Mouse (Mus musculus): ENCODE results near the gene Lin7a. TPM values are rescaled to one million over a fixed set of nuclear protein-coding genes. Genes with fewer than 3 reads are reported as not detected.

The Lin7a gene
- not detected in 2 replicates for polyA plus RNA-seq (2012; ENCODE audit: insufficient read depth, insufficient read length, missing spikeins)

- no peak for TF ChIP-seq CTCF (IDR thresholded peaks at IDR 0.05; ENCODE audit: low read depth, low read length)
- no peak for TF ChIP-seq POLR2A (IDR thresholded peaks at IDR 0.05; ENCODE audit: borderline replicate concordance, low read depth, low read length)
- no peak within 1 kb of the TSS for H3K4me3 ChIP-seq (ENCODE audit: insufficient read depth, low read length)
- no peak within 1 kb of the TSS for H3K27ac ChIP-seq (ENCODE audit: insufficient read depth, low read depth, low read length)
Measured at GRCm38 (mm10) chr10:107271321-107272130, at the start of gene Lin7a. TSS of gene Lin7a (plus strand) at chr10:107271686.

GRCm38 (mm10) chr10:107221726-107222125 is 49.8 kb upstream of the Lin7a start:
- TF ChIP-seq CTCF (IDR thresholded peaks at IDR 0.05; ENCODE audit: low read depth, low read length) (no peak), POLR2A (IDR thresholded peaks at IDR 0.05; ENCODE audit: borderline replicate concordance, low read depth, low read length) (no peak)
- Histone ChIP-seq H3K4me1 (ENCODE audit: control insufficient read depth, insufficient read depth, low read length) (no peaks in the 10 kb centered on the region), H3K4me3 (ENCODE audit: insufficient read depth, low read length) (no peak overlapping the region), H3K27ac (ENCODE audit: insufficient read depth, low read depth, low read length) (no peak overlapping the region)

More at GRCm38 (mm10) chr10:107271321-107272130, at the start of gene Lin7a:
- no peaks in the 10 kb centered on the region for H3K4me1 ChIP-seq (ENCODE audit: control insufficient read depth, insufficient read depth, low read length)

- Histone ChIP-seq H3K4me3 (ENCODE audit: insufficient read depth, low read length) (no peak overlapping the region), H3K27ac (ENCODE audit: insufficient read depth, low read depth, low read length) (no peak overlapping the region), H3K4me1 (ENCODE audit: control insufficient read depth, insufficient read depth, low read length) (no peaks in the 10 kb centered on the region)
- TF ChIP-seq CTCF (IDR thresholded peaks at IDR 0.05; ENCODE audit: low read depth, low read length) (no peak), POLR2A (IDR thresholded peaks at IDR 0.05; ENCODE audit: borderline replicate concordance, low read depth, low read length) (no peak)
Measured at GRCm38 (mm10) chr10:107222406-107223185, 48.9 kb upstream of the Lin7a start.

GRCm38 (mm10) chr10:107223186-107223440 is 48.4 kb upstream of the Lin7a start:
- TF ChIP-seq CTCF (IDR thresholded peaks at IDR 0.05; ENCODE audit: low read depth, low read length) (no peak), POLR2A (IDR thresholded peaks at IDR 0.05; ENCODE audit: borderline replicate concordance, low read depth, low read length) (no peak)
- H3K27ac ChIP-seq (ENCODE audit: insufficient read depth, low read depth, low read length): no peak overlapping the region
- no peak overlapping the region for H3K4me3 ChIP-seq (ENCODE audit: insufficient read depth, low read length)
- no peaks in the 10 kb centered on the region for H3K4me1 ChIP-seq (ENCODE audit: control insufficient read depth, insufficient read depth, low read length)

GRCm38 (mm10) chr10:107223821-107224220 is 47.7 kb upstream of the Lin7a start:
- H3K4me1 ChIP-seq (ENCODE audit: control insufficient read depth, insufficient read depth, low read length): no peaks in the 10 kb centered on the region
- H3K27ac ChIP-seq (ENCODE audit: insufficient read depth, low read depth, low read length): no peak overlapping the region
- no peak overlapping the region for H3K4me3 ChIP-seq (ENCODE audit: insufficient read depth, low read length)
- no peak for TF ChIP-seq CTCF (IDR thresholded peaks at IDR 0.05; ENCODE audit: low read depth, low read length)
- no peak for TF ChIP-seq POLR2A (IDR thresholded peaks at IDR 0.05; ENCODE audit: borderline replicate concordance, low read depth, low read length)

GRCm38 (mm10) chr10:107224596-107225330 is 46.7 kb upstream of the Lin7a start:
- TF ChIP-seq POLR2A (IDR thresholded peaks at IDR 0.05; ENCODE audit: borderline replicate concordance, low read depth, low read length): no peak
- no peak for TF ChIP-seq CTCF (IDR thresholded peaks at IDR 0.05; ENCODE audit: low read depth, low read length)
- Histone ChIP-seq H3K4me3 (ENCODE audit: insufficient read depth, low read length) (no peak overlapping the region), H3K27ac (ENCODE audit: insufficient read depth, low read depth, low read length) (no peak overlapping the region), H3K4me1 (ENCODE audit: control insufficient read depth, insufficient read depth, low read length) (no peaks in the 10 kb centered on the region)

- Histone ChIP-seq H3K4me1 (ENCODE audit: control insufficient read depth, insufficient read depth, low read length) (no peaks in the 10 kb centered on the region), H3K4me3 (ENCODE audit: insufficient read depth, low read length) (no peak overlapping the region)
- TF ChIP-seq POLR2A (IDR thresholded peaks at IDR 0.05; ENCODE audit: borderline replicate concordance, low read depth, low read length) (no peak), CTCF (IDR thresholded peaks at IDR 0.05; ENCODE audit: low read depth, low read length) (no peak)
Measured at GRCm38 (mm10) chr10:107225331-107225835, 46.1 kb upstream of the Lin7a start.

GRCm38 (mm10) chr10:107225871-107226270 is 45.6 kb upstream of the Lin7a start:
- Histone ChIP-seq H3K27ac (ENCODE audit: insufficient read depth, low read depth, low read length) (no peak overlapping the region), H3K4me3 (ENCODE audit: insufficient read depth, low read length) (no peak overlapping the region), H3K4me1 (ENCODE audit: control insufficient read depth, insufficient read depth, low read length) (no peaks in the 10 kb centered on the region)
- no peak for TF ChIP-seq POLR2A (IDR thresholded peaks at IDR 0.05; ENCODE audit: borderline replicate concordance, low read depth, low read length)
- TF ChIP-seq CTCF (IDR thresholded peaks at IDR 0.05; ENCODE audit: low read depth, low read length): no peak

More at GRCm38 (mm10) chr10:107225331-107225835, 46.1 kb upstream of the Lin7a start:
- no peak overlapping the region for H3K27ac ChIP-seq (ENCODE audit: insufficient read depth, low read depth, low read length)

- no peaks in the 10 kb centered on the region for H3K4me1 ChIP-seq (ENCODE audit: control insufficient read depth, insufficient read depth, low read length)
- no peak overlapping the region for H3K27ac ChIP-seq (ENCODE audit: insufficient read depth, low read depth, low read length)
- no peak for TF ChIP-seq POLR2A (IDR thresholded peaks at IDR 0.05; ENCODE audit: borderline replicate concordance, low read depth, low read length)
- TF ChIP-seq CTCF (IDR thresholded peaks at IDR 0.05; ENCODE audit: low read depth, low read length): no peak
Measured at GRCm38 (mm10) chr10:107227901-107228300, 43.6 kb upstream of the Lin7a start.

More at GRCm38 (mm10) chr10:107227901-107228300, 43.6 kb upstream of the Lin7a start:
- H3K4me3 ChIP-seq (ENCODE audit: insufficient read depth, low read length): no peak overlapping the region

Measured in bone marrow macrophage, adult 2 months (primary cell).